Mouse (Mus musculus) midbrain, embryonic 12.5 days (tissue): ENCODE measurements around the gene Gm3435. TPM values are rescaled to one million over a fixed set of nuclear protein-coding genes. Genes with fewer than 3 reads are reported as not detected.
A peak's percentile ranks its signal among the peaks of the same experiment; 100 is the strongest.
"Not testable (repeated sequence)": the region's sequence is repeated elsewhere in the genome, so short reads cannot be mapped to it uniquely, and the experiment has no call there.

ENCODE experiments used
- ATAC-seq: fragments of 200-750 bp; cut with Nextera tagmentation; 2 replicates; pipeline ENCODE4 v1.8.0; 2017; ENCODE audit warnings: low read depth, moderate TSS enrichment, moderate library complexity; ENCODE audit not compliant: low FRiP score
- H3K27ac ChIP-seq: fragments of 300-500 bp; sonication (generic); replicated peaks from 2 replicates; pipeline ENCODE4 v1.5.1; 2016; ENCODE audit warnings: mild to moderate bottlenecking
- H3K27me3 ChIP-seq: fragments of 300-500 bp; sonication (generic); 2 replicates; pipeline ENCODE4 v1.6.1; 2016; ENCODE audit warnings: mild to moderate bottlenecking
- H3K36me3 ChIP-seq: fragments of 300-500 bp; sonication (generic); 2 replicates; pipeline ENCODE4 v1.6.1; 2016
- H3K4me1 ChIP-seq: fragments of 300-500 bp; sonication (generic); 2 replicates; pipeline ENCODE4 v1.6.1; 2016
- H3K4me2 ChIP-seq: fragments of 300-500 bp; sonication (generic); replicated peaks from 2 replicates; pipeline ENCODE4 v1.6.1; 2016; ENCODE audit warnings: mild to moderate bottlenecking, moderate library complexity
- H3K4me3 ChIP-seq: fragments of 300-500 bp; sonication (generic); 2 replicates; pipeline ENCODE4 v1.5.1; 2016; ENCODE audit warnings: mild to moderate bottlenecking
- H3K9ac ChIP-seq: fragments of 300-500 bp; sonication (generic); replicated peaks from 2 replicates; pipeline ENCODE4 v1.6.1; 2016; ENCODE audit warnings: mild to moderate bottlenecking, moderate library complexity
- H3K9me3 ChIP-seq: fragments of 300-500 bp; sonication (generic); 2 replicates; pipeline ENCODE4 v1.6.1; 2016; ENCODE audit warnings: mild to moderate bottlenecking
- WGBS: fragments of 180-500 bp; shearing (Covaris S2); methylation state at CpG from one replicate; pipeline ENCODE4 v1.1.7; 2016; 5-methylcytosine and 5-hydroxymethylcytosine counted together
- polyA plus RNA-seq: library from polyadenylated mRNA; unstranded; fragments of >200 nt; fragmentation: Nextera tagmentation; extraction: Ambion mirVana; gene quantifications from 2 replicates; pipeline ENCODE4 v1.2.1, GENCODE M21; 2016

Gene Gm3435
- polyA plus RNA-seq, 1 experiment from 2014 or later: 12.3 TPM

DNA sequence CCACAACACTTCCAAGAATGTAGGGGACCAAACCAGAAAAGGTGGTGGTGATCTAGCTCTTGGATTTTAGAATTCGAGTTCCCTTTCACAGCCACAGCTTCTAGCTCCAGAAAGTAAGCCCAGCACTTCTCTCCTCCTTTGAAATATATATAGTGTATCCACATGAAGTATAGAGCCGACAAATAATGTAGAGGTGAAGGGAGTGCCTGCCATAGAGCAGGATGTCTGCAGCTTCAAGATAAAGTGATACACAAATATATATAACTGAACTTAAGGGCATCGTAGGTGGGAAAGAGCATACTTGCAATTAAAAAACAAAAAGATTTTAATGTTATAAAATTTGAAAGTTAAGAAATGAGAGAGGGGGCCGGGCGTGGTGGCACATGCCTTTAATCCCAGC, 15.8 kb upstream of the Gm3435 start:
- not testable (repeated sequence) for H3K9me3 ChIP-seq, H3K4me3 ChIP-seq, H3K36me3 ChIP-seq, H3K9ac ChIP-seq, H3K4me1 ChIP-seq, H3K27ac ChIP-seq, ATAC-seq, H3K4me2 ChIP-seq, H3K27me3 ChIP-seq
- WGBS: no CpG with 5 or more reads among the region's 5 CpGs

GRCm38 (mm10) chr17:15000047-15000446, 9.9 kb upstream of the Gm3435 start:
- H3K9me3 ChIP-seq, H3K27me3 ChIP-seq, H3K4me2 ChIP-seq, H3K4me1 ChIP-seq, H3K36me3 ChIP-seq, H3K9ac ChIP-seq, H3K4me3 ChIP-seq, ATAC-seq, H3K27ac ChIP-seq: not testable (repeated sequence)
- WGBS: no CpG with 5 or more reads among the region's 4 CpGs

- WGBS: no CpG with 5 or more reads among the region's 3 CpGs
- not testable (repeated sequence) for ATAC-seq, H3K4me3 ChIP-seq, H3K4me1 ChIP-seq, H3K4me2 ChIP-seq, H3K9ac ChIP-seq, H3K27ac ChIP-seq, H3K27me3 ChIP-seq, H3K36me3 ChIP-seq, H3K9me3 ChIP-seq
These were observed 888 bp upstream of the Gm3435 start for GRCm38 (mm10) chr17:15009088-15009487.

GRCm38 (mm10) chr17:15021503-15022220, 11.7 kb downstream of the Gm3435 start:
- 88% methylated on average over 3 of the region's 3 CpGs for WGBS
- not testable (repeated sequence) for H3K27ac ChIP-seq, H3K4me1 ChIP-seq, H3K4me3 ChIP-seq, H3K9me3 ChIP-seq, ATAC-seq, H3K9ac ChIP-seq, H3K27me3 ChIP-seq, H3K36me3 ChIP-seq, H3K4me2 ChIP-seq

GRCm38 (mm10) chr17:15023878-15024492, 14.0 kb downstream of the Gm3435 start:
- no CpG with 5 or more reads among the region's 97 CpGs for WGBS
- not testable (repeated sequence) for H3K27me3 ChIP-seq, H3K9me3 ChIP-seq, H3K9ac ChIP-seq, H3K4me1 ChIP-seq, H3K4me3 ChIP-seq, H3K4me2 ChIP-seq, H3K27ac ChIP-seq, H3K36me3 ChIP-seq
- peak; percentile 85 for ATAC-seq

GRCm38 (mm10) chr17:15024502-15025193, 14.7 kb downstream of the Gm3435 start:
- not testable (repeated sequence) for H3K9me3 ChIP-seq, H3K4me2 ChIP-seq, H3K9ac ChIP-seq, H3K36me3 ChIP-seq, H3K27me3 ChIP-seq, H3K4me1 ChIP-seq, H3K27ac ChIP-seq, H3K4me3 ChIP-seq
- ATAC-seq: peak; percentile 94
- no CpG with 5 or more reads among the region's 48 CpGs for WGBS

- not testable (repeated sequence) for H3K27me3 ChIP-seq, H3K36me3 ChIP-seq, H3K4me2 ChIP-seq, H3K9me3 ChIP-seq, H3K9ac ChIP-seq, H3K4me3 ChIP-seq, H3K4me1 ChIP-seq, ATAC-seq, H3K27ac ChIP-seq
- no CpG with 5 or more reads among the region's 6 CpGs for WGBS
These were observed 15.5 kb downstream of the Gm3435 start for GRCm38 (mm10) chr17:15025513-15025912.

DNA sequence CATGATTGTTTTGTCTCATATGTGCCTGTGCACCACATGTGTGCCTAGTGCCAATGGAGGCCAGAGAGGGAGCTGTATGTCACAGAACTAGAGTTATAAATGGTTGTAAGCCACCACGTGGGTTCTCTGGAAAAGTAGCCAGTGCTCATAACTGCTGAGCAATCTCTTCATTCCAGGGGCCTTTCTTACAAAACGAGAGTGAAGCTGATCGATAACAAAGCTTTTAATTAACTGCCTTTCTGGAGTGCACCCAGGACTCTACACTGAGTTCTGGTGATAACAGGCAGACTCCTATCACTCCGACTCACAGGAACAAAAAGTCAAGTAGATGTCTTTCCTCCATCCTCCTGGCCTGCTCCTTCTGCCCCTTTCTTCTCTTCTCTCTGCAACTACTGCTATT, 21.4 kb downstream of the Gm3435 start:
- H3K9ac ChIP-seq, H3K36me3 ChIP-seq: not testable (repeated sequence)

GRCm38 (mm10) chr17:15040455-15040854, 30.5 kb downstream of the Gm3435 start:
- H3K4me3 ChIP-seq, H3K4me1 ChIP-seq, H3K36me3 ChIP-seq, H3K27me3 ChIP-seq, H3K4me2 ChIP-seq, H3K9ac ChIP-seq, H3K27ac ChIP-seq, ATAC-seq, H3K9me3 ChIP-seq: not testable (repeated sequence)
- WGBS: no CpG with 5 or more reads among the region's 3 CpGs

More for the DNA sequence above, 21.4 kb downstream of the Gm3435 start:
- not testable (repeated sequence) for H3K27ac ChIP-seq, H3K4me2 ChIP-seq, H3K9me3 ChIP-seq, H3K4me1 ChIP-seq, H3K4me3 ChIP-seq, H3K27me3 ChIP-seq, ATAC-seq
- no CpG with 5 or more reads among the region's 4 CpGs for WGBS

GRCm38 (mm10) chr17:15041175-15041729, 31.3 kb downstream of the Gm3435 start, which contains the start of the genes Ermard, Tcte3 and Gm3448:
TSS of gene Ermard (plus strand) at chr17:15041208.
TSS of gene Tcte3 (minus strand) at chr17:15041488.
TSS of gene Gm3448 (minus strand) at chr17:15041537.
- ATAC-seq: peak; percentile 98
- not testable (repeated sequence) for H3K9ac ChIP-seq, H3K4me2 ChIP-seq, H3K27ac ChIP-seq, H3K36me3 ChIP-seq, H3K4me1 ChIP-seq, H3K27me3 ChIP-seq, H3K9me3 ChIP-seq
- 1% methylated on average over 16 of the region's 56 CpGs for WGBS
- 0 out of 2 replicates have a peak within 1 kb of the TSS, but pooled peaks have one; percentile 25 for H3K4me3 ChIP-seq

GRCm38 (mm10) chr17:15050338-15050737, 40.4 kb downstream of the Gm3435 start:
- not testable (repeated sequence) for H3K36me3 ChIP-seq, H3K9ac ChIP-seq, H3K9me3 ChIP-seq, ATAC-seq, H3K27ac ChIP-seq, H3K4me2 ChIP-seq, H3K4me3 ChIP-seq, H3K27me3 ChIP-seq, H3K4me1 ChIP-seq
- no CpG with 5 or more reads among the region's 1 CpGs for WGBS

DNA sequence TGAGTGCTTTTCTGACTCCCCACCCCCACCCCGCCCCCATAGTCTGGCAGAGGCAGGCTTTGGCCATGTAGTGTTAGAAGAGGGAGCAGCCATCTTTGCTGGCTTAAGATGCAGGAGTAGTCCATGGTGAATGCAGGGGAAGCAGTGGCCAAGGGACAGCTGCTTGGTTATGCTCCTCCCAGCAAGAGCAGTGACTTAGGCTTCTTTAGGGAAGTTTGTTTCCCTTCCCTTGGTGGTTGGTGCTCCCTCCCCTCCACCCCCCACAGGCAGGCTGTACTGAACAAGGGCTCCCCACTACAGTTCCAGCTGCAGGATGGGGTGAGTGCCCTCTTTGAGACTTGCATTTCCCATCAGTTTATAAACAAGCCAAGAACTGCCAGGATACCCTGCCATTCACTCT, 42.8 kb downstream of the Gm3435 start:
- not testable (repeated sequence) for H3K27me3 ChIP-seq, H3K9me3 ChIP-seq, ATAC-seq, H3K4me1 ChIP-seq, H3K27ac ChIP-seq, H3K4me3 ChIP-seq, H3K4me2 ChIP-seq, H3K9ac ChIP-seq
- 64% methylated on average over 1 of the region's 1 CpGs for WGBS
- peaks cover 19% of the 10 kb centered on the region for H3K36me3 ChIP-seq
